Mouse (Mus musculus) G1E (cell line): Measurements from ENCODE around the gene Mmp25. TPM values are rescaled to one million over a fixed set of nuclear protein-coding genes. Genes with fewer than 3 reads are reported as not detected.
A peak's percentile ranks its signal among the peaks of the same experiment; 100 is the strongest.

Source experiments
- ATAC-seq: 2 replicates; pipeline ENCODE4 v1.8.0; 2016; ENCODE audit warnings: mild to moderate bottlenecking; ENCODE audit not compliant: insufficient number of reproducible peaks, poor library complexity, low FRiP score, severe bottlenecking; ENCODE audit errors: extremely low read depth
- DNase-seq: peaks from one replicate; pipeline ENCODE4 v3.0.0; 2012; ENCODE audit warnings: low spot score
- H3K27me3 ChIP-seq: 2 replicates; pipeline ENCODE4 v1.6.1; 2012; ENCODE audit warnings: mild to moderate bottlenecking, low read length, inconsistent platforms; ENCODE audit not compliant: insufficient read depth
- H3K36me3 ChIP-seq: replicated peaks from 2 replicates; pipeline ENCODE3; 2012; ENCODE audit warnings: mild to moderate bottlenecking, inconsistent platforms
- H3K4me1 ChIP-seq: 2 replicates; pipeline ENCODE4 v1.6.1; 2012; ENCODE audit warnings: low read depth, low read length, inconsistent platforms, mixed read lengths; ENCODE audit not compliant: insufficient read depth
- H3K4me3 ChIP-seq: 2 replicates; pipeline ENCODE4 v1.5.1; 2012; ENCODE audit warnings: low read depth, mild to moderate bottlenecking, inconsistent platforms, low read length, moderate library complexity, mixed read lengths
- H3K9me3 ChIP-seq: replicated peaks from 2 replicates; pipeline ENCODE4 v1.6.1; 2012; ENCODE audit warnings: inconsistent platforms
- CTCF ChIP-seq: IDR thresholded peaks from 2 replicates; pipeline ENCODE4 v1.5.1; 2012; ENCODE audit warnings: low read depth, low read length, inconsistent platforms, mixed read lengths
- GATA1 ChIP-seq: IDR thresholded peaks from 2 replicates; pipeline ENCODE4 v1.6.1; 2012; ENCODE audit warnings: borderline replicate concordance, low read length, inconsistent platforms, mixed read lengths
- GATA2 ChIP-seq: IDR thresholded peaks from 2 replicates; pipeline ENCODE4 v1.6.1; 2012; ENCODE audit warnings: low read depth, low read length, inconsistent platforms, borderline replicate concordance
- POLR2AphosphoS5 ChIP-seq: IDR thresholded peaks from 2 replicates; pipeline ENCODE4 v1.6.1; 2012; ENCODE audit warnings: low read depth, low read length, inconsistent platforms; ENCODE audit not compliant: insufficient replicate concordance
- TAL1 ChIP-seq: conservative IDR thresholded peaks from 2 replicates; pipeline ENCODE4 v1.6.1; 2012; ENCODE audit warnings: low read depth, low read length, inconsistent platforms, mixed read lengths
- polyA plus RNA-seq: library from polyadenylated mRNA; stranded (reverse); fragments of >175 nt; gene quantifications from 2 replicates; pipeline ENCODE4 v1.2.3, GENCODE M21; 2012
- total RNA-seq, 2 experiments: library from RNA; stranded (forward) in 1 of 2; stranded (reverse) in 1 of 2; fragments of 200-1000 nt in 1 of 2; fragments of >200 nt in 1 of 2; fragmentation: Nextera tagmentation in 1 of 2; gene quantifications; 2 replicates each; pipeline ENCODE4 v1.2.3; 2014 to 2017

The Mmp25 gene
- total and polyA plus RNA-seq, 3 experiments: 0.11 TPM; not detected in 2

DNA sequence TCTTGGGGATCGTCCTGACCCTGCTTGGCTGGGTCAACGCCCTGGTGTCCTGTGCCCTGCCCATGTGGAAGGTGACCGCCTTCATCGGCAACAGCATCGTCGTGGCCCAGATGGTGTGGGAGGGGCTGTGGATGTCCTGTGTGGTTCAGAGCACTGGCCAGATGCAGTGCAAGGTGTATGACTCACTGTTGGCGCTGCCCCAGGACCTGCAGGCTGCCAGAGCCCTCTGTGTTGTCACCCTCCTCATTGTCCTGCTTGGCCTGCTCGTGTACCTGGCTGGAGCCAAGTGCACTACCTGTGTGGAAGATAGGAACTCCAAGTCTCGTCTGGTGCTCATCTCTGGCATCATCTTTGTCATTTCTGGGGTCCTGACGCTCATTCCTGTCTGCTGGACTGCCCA, 36.0 kb upstream of the Mmp25 start:
- Histone ChIP-seq H3K36me3 (no peaks in the 10 kb centered on the region), H3K9me3 (no peaks in the 10 kb centered on the region), H3K4me3 (no peak overlapping the region), H3K27me3 (peaks cover 60% of the 10 kb centered on the region), H3K4me1 (peaks cover 33% of the 10 kb centered on the region)
- ATAC-seq (no peak), DNase-seq (no peak)
- no peak for TF ChIP-seq CTCF
- TF ChIP-seq TAL1: no peak
- no peak for TF ChIP-seq GATA2
- no peak for TF ChIP-seq GATA1
- no peak for TF ChIP-seq POLR2AphosphoS5

DNA sequence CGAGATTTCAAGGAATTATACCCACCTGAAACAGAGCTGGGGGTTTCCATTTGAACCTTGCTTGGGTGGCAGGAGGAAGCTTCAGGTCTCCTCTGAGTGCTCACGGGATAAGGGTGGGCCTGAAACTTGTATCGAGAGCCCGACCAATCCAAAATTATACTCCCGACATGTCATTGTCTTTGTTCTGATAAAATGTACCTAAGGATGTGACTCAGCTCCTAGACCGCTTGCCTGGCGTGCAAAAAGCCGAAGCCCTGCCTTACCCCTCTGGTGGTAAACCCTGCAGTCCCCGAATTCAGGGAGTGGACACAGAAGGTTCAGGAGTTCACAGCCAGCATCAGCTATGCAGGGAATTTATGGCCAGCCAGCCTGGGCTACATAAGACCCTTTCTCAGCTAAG, 35.3 kb upstream of the Mmp25 start:
- no peak overlapping the region for H3K4me3 ChIP-seq
- H3K4me1 ChIP-seq: peaks cover 41% of the 10 kb centered on the region
- H3K9me3 ChIP-seq: no peaks in the 10 kb centered on the region
- DNase-seq (no peak), ATAC-seq (no peak)
- TF ChIP-seq TAL1: no peak
- no peak for TF ChIP-seq GATA1
- no peak for TF ChIP-seq CTCF
- TF ChIP-seq POLR2AphosphoS5: no peak
- TF ChIP-seq GATA2: no peak
- peaks cover 5% of the 10 kb centered on the region for H3K36me3 ChIP-seq
- H3K27me3 ChIP-seq: peaks cover 60% of the 10 kb centered on the region

DNA sequence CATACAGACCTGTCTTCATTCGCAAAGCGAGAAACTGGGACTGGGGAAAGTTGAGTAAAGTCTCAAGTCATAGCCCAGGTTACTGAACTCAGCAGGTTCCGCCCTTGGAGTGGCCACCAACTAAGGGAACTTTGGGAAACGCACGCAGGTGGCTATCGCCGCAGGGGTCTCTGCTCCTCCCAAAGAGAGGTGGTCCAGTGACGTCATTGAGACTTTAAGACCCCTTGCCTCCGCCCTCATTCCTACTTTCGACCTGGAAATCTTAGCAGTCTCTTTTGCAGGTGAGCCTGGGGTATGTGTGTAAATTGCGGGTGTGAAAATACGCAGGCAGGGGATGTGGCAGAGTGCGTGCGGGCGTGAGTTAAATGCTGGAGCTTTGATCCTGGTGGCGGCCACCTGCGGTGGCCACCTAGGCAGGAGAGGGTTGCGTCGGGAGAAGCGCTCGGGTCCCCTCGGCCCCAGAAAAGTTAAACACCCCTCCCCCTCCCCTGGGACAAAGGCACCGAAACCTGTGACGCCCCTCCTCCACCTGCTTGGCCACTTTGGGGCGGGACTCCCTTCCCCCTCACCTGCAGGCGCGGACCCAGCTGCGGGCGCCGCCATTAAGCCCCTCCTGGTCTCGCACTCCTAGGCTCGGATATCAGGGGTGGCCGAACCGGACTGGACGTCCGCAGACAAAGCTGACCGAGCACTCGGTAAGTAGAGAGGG, 34.2 kb upstream of the Mmp25 start, which contains the start of gene Cldn6:
Gene Cldn6, plus strand, starts transcription at position 123 of the 709 bp plus-strand sequence.
- Histone ChIP-seq H3K9me3 (no peaks in the 10 kb centered on the region), H3K4me1 (peaks cover 51% of the 10 kb centered on the region), H3K36me3 (peaks cover 15% of the 10 kb centered on the region), H3K27me3 (peaks cover 55% of the 10 kb centered on the region), H3K4me3 (no peak within 1 kb of the TSS)
- DNase-seq: no peak
- ATAC-seq: no peak
- TF ChIP-seq TAL1 (no peak), POLR2AphosphoS5 (no peak), GATA2 (no peak), GATA1 (no peak), CTCF (no peak)

DNA sequence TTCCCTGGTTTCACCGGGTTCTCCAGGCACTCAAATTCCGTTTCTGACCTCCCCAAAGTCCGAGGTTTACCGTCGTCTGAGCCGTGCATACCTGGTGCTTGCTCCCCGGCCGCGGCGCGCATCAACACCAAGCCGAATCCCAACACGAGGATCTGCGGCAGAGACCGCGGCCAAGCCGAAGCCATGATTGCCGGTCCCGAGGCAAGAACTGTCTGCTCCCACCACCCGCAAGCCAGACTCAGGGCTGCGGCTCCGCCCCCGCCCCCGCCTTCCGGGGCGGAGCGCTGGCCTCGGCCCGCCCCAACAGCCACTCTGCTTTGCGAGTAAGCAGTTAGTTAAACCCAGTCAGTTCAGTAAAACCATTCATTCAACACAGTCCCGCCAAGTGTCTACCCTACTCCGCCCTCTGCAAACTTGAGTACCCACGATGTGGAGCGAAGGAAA, 32.2 kb upstream of the Mmp25 start, which contains the start of gene Tnfrsf12a:
Gene Tnfrsf12a, minus strand, starts transcription at position 233 of the 444 bp plus-strand sequence.
- Histone ChIP-seq H3K4me3 (peak within 1 kb of the TSS; percentile 76), H3K27me3 (peaks cover 37% of the 10 kb centered on the region), H3K36me3 (peaks cover 17% of the 10 kb centered on the region), H3K9me3 (no peaks in the 10 kb centered on the region), H3K4me1 (peaks cover 63% of the 10 kb centered on the region)
- TF ChIP-seq GATA2 (no peak), GATA1 (no peak), POLR2AphosphoS5 (no peak), CTCF (no peak), TAL1 (no peak)
- peak; percentile 30 for ATAC-seq
- DNase-seq: peak; percentile 78

DNA sequence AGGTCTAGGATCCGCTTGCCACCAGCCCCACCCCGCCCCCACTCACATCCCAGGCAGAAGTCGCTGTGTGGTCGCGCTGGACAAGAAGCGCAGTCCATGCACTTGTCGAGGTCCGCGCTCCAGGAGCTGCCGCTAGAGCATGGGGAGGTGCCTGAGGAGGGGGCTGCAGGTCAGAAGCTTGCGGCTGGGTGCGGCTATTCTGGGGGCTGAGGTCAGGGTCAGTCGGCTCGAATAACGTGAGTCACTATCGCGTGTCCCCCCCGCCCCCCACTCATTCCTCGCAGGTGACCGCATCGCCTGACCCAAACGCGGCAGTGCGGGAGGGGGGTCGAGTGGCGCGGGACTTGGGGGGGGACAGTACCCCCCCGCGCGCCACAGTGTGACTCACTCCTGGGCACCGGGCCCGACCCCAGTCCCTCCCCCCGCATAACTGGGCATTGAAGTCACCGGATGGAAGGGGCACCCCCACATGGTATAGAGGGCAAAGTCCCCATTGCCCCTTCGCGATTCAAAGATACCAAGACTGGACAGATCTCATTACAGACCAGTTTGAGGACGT, 31.5 kb upstream of the Mmp25 start:
- no peak for DNase-seq
- peaks cover 70% of the 10 kb centered on the region for H3K4me1 ChIP-seq
- ATAC-seq: no peak
- peak overlapping the region; percentile 76 for H3K4me3 ChIP-seq
- TF ChIP-seq GATA1: no peak
- TF ChIP-seq CTCF: no peak
- TF ChIP-seq POLR2AphosphoS5: no peak
- no peak for TF ChIP-seq TAL1
- no peak for TF ChIP-seq GATA2
- peaks cover 30% of the 10 kb centered on the region for H3K27me3 ChIP-seq
- H3K36me3 ChIP-seq: peaks cover 24% of the 10 kb centered on the region
- H3K9me3 ChIP-seq: no peaks in the 10 kb centered on the region

DNA sequence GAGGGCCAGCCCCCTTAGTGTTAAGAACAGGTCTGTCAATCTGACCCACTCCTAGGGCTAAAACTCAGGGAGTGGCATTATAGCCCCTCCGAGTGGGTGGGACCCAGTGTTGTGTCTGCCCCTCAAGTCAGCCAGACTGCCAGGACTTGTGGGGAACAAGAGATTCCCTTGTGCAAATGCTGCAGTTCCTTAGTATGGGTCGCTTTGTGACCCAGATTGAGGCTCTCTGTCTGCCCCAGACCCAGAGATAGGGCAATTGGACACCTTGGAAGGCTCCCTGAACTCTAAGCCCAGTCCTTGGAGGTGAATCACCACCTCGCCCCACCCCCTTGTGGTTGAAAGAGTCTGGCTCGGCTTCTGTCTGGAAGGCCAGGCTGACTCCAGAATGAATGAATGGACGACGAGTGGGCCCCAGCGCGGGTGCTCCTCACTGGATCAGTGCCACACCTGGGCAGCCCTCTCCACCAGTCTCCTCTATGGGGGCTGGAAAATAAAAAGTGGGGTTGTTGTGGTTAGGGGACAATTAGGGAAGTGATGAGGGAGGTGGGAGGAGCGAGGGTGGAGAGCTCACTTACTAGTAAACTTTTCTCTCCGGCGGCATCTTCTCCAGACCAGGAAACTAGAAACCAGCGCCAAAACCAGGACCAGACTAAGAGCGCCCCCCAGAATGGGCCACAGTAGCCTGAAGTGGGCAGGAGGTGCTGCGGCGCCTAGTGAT, 30.6 kb upstream of the Mmp25 start:
- no peak for DNase-seq
- peaks cover 70% of the 10 kb centered on the region for H3K4me1 ChIP-seq
- peaks cover 21% of the 10 kb centered on the region for H3K27me3 ChIP-seq
- TF ChIP-seq POLR2AphosphoS5: no peak
- no peak for TF ChIP-seq GATA2
- no peak for TF ChIP-seq GATA1
- TF ChIP-seq CTCF: no peak
- TF ChIP-seq TAL1: no peak
- H3K36me3 ChIP-seq: peaks cover 29% of the 10 kb centered on the region
- peak overlapping the region; percentile 76 for H3K4me3 ChIP-seq
- no peaks in the 10 kb centered on the region for H3K9me3 ChIP-seq
- ATAC-seq: peak; percentile 2; the same call in 1 of the 2 replicates
